Mouse (Mus musculus): ENCODE results near the gene Idh3b. TPM values are rescaled to one million over a fixed set of nuclear protein-coding genes. Genes with fewer than 3 reads are reported as not detected.

Gene Idh3b
- polyA plus RNA-seq (2015; fragmentation: Nextera tagmentation; extraction: Ambion mirVana) = 153 and 172 TPM in 2 replicates

DNA sequence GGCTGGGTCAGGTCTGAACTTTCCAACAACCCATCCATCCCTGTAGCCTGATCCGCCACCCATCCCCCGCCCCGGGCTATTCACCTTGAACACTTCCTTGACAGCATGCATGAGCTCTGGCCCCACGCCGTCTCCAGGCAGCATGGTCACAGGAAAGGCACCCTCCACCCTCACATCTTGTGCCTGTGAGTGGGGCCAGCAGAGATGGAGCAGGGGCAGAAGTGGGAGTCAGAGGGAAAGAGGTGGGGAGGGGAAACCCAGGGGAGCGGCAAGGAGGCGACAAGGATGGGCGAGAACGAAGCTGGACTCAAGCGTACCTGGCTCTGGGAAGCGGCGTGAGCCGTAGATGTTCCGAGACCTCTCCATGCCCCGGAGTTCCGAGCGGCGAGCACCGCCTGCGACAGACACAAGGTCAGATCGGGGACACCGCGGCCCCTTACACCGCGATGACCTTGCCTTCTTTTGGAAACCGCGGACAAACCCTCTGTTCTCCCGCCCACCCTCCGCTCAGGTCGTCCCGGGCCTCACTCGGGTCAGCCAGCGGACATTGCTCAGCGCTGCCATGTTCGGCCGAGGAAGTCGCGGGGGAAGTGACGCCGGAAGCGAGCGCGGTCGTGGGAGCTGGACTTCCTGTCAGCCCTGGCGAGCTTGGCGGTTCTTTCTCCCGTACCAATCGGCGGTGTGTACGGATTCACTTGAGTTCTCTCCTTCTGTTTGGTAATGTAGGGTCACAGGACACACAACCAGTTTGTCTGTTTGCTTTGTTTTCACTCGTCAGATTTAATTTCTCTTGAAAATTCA lies at the start of gene Idh3b:
Gene Idh3b (minus strand): TSS at position 694 of the 801 bp plus-strand sequence.
- H3K27ac ChIP-seq = peak within 1 kb of the TSS; percentile 59
- peak within 1 kb of the TSS; percentile 85 for H3K9ac ChIP-seq
- H3K4me2 ChIP-seq = peak within 1 kb of the TSS; percentile 99
- H3K9me3 ChIP-seq (replicated peaks) = no peaks in the 10 kb centered on the region
- peaks cover 20% of the 10 kb centered on the region for H3K4me1 ChIP-seq
- no peaks in the 10 kb centered on the region for H3K27me3 ChIP-seq
- H3K4me3 ChIP-seq = peak within 1 kb of the TSS; percentile 89
- ATAC-seq = peak; percentile 92
- peaks cover 28% of the 10 kb centered on the region for H3K36me3 ChIP-seq (ENCODE audit: poor library complexity, severe bottlenecking)
- under 1% methylated on average over 51 of the region's 51 CpGs for WGBS

DNA sequence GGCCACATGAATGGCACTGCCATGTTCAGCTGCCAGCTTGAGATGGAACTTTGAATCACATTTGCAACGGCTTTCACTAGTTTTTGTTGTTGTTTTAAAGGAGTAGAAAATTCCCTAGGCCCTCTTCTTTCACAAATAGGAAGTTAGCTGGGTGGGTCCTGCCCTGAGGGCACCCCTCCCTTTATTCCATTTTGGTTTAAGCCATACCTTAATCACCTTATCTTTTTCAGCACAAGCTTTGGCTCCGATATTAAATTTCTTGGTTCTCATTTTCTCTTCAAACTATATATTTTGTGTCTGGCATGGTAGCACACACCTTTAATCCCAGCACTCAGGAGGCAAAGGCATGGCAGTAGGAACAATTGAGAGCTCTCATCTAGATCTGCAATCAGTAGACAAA lies 45.2 kb upstream of the Idh3b start:
- WGBS = 87% methylated on average over 2 of the region's 2 CpGs
- H3K4me1 ChIP-seq = no peaks in the 10 kb centered on the region
- H3K27ac ChIP-seq = no peak overlapping the region
- 0 out of 2 replicates have a peak, but pooled peaks cover 2% of the 10 kb centered on the region for H3K9me3 ChIP-seq (replicated peaks)
- no peaks in the 10 kb centered on the region for H3K27me3 ChIP-seq
- H3K36me3 ChIP-seq (ENCODE audit: poor library complexity, severe bottlenecking) = 0 out of 2 replicates have a peak, but pooled peaks cover 2% of the 10 kb centered on the region
- no peak overlapping the region for H3K9ac ChIP-seq
- H3K4me2 ChIP-seq = no peak overlapping the region
- no peak for ATAC-seq
- no peak overlapping the region for H3K4me3 ChIP-seq

DNA sequence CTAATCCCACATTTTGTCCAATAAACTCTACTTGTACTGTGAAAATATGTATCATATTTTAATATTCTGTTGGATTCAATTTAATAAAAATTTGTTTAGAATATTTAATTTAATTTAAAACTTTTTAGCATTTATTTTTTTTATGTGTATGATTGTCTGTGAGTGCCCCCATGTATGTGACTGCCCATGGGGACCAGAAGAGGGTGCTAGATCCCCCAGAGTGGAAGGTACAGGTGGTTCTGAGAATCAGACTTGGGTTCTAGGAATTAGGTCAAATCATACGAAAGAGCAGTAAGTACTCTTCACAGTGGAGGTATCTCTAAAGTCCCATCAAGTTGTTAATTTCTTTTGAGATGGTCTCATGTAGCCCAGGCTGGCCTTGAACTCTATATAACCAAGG lies 42.7 kb upstream of the Idh3b start:
- H3K4me3 ChIP-seq = no peak overlapping the region
- H3K27ac ChIP-seq = no peak overlapping the region
- H3K9ac ChIP-seq = no peak overlapping the region
- no peaks in the 10 kb centered on the region for H3K27me3 ChIP-seq
- H3K4me1 ChIP-seq = no peaks in the 10 kb centered on the region
- H3K4me2 ChIP-seq = no peak overlapping the region
- 0 out of 2 replicates have a peak, but pooled peaks cover 2% of the 10 kb centered on the region for H3K36me3 ChIP-seq (ENCODE audit: poor library complexity, severe bottlenecking)
- no peak for ATAC-seq
- H3K9me3 ChIP-seq (replicated peaks) = 0 out of 2 replicates have a peak, but pooled peaks cover 2% of the 10 kb centered on the region
- 79% methylated on average over 1 of the region's 1 CpGs for WGBS

DNA sequence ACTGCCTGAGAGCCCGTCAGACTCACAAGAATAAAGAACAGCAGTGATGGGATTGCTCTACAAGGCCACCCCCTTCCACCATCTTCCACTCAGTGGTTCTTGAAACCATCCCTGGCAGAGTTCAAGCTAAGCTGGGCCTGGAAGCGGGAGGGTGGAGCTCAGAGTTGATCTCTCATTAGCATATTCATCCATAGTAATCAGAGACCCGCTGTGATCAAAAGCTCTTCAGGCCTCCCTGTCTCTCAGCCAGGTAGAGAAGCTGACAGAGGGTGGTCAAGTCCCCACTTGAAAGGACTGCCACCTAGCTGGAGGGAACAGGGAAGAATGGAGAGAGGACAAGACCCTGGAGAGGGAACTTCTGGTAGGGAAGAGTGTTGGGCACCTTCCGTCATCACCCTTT lies 18.7 kb upstream of the Idh3b start:
- Histone ChIP-seq H3K4me2 (no peak overlapping the region), H3K27ac (no peak overlapping the region), H3K9me3 (replicated peaks) (no peaks in the 10 kb centered on the region), H3K4me1 (peaks cover 4% of the 10 kb centered on the region; the same call in 1 of the 2 replicates), H3K4me3 (no peak overlapping the region), H3K36me3 (ENCODE audit: poor library complexity, severe bottlenecking) (peaks cover 55% of the 10 kb centered on the region), H3K27me3 (no peaks in the 10 kb centered on the region), H3K9ac (0 out of 2 replicates have a peak overlapping the region, but pooled peaks have one; percentile 6)
- ATAC-seq = no peak
- WGBS = 50% methylated on average over 4 of the region's 4 CpGs

DNA sequence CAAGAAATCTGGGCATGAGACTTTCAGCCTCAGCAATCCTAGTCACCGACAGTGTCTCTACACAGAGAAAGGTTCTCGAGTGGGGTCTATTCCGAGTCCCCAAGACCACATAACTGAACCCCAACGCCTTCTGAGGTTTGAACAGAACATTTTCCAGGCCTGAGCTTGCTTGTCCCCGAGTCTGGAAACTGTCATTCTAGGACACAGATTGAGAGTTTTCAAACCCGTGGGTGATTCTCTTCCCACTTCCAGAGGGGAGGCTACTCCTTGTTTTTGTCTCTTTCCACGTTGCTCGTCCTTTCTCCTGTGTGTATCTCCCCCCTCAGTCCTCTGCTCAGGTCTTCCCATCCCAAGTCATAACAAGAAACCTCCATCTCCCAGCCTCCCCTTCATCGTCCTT lies 13.2 kb upstream of the Idh3b start:
- Histone ChIP-seq H3K27ac (no peak overlapping the region), H3K4me1 (peaks cover 34% of the 10 kb centered on the region), H3K9ac (no peak overlapping the region), H3K4me2 (peak overlapping the region; percentile 70), H3K36me3 (ENCODE audit: poor library complexity, severe bottlenecking) (peaks cover 26% of the 10 kb centered on the region), H3K9me3 (replicated peaks) (no peaks in the 10 kb centered on the region), H3K27me3 (peaks cover 8% of the 10 kb centered on the region), H3K4me3 (no peak overlapping the region)
- ATAC-seq = no peak
- 87% methylated on average over 9 of the region's 9 CpGs for WGBS

DNA sequence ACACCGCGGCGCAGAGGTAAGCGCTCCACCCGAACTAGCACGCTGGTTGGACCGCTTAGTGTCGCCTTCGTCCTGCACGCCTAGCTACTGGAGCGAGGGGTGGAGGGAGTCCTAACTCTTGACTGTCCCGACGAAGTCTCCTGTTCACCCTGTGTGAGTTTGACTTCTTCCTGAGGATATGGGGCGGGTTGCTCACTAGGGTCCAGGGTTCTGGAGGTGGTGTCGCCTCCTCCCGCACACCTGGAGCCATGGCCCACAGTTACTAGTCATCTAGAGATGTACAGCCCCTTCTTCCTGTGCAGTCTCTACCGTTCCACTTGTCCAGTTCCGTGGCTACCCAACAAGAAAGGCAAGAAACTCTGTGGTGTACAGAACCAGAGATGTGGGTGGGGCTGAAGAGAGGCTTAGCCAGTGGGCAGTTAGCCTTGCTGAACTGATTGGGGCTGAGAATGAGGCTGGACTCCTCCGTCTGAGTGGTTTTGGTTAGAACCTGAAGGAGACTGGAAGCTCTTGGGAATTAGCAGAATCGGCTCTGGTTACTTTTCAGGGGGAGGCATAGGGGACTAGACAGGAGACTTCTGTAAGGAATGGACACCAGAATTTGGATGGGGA lies 11.9 kb upstream of the Idh3b start:
- peaks cover 8% of the 10 kb centered on the region for H3K27me3 ChIP-seq
- H3K4me2 ChIP-seq = peak overlapping the region; percentile 70
- peak overlapping the region; percentile 71 for H3K4me3 ChIP-seq
- peaks cover 26% of the 10 kb centered on the region for H3K36me3 ChIP-seq (ENCODE audit: poor library complexity, severe bottlenecking)
- H3K4me1 ChIP-seq = peaks cover 36% of the 10 kb centered on the region
- peak overlapping the region; percentile 76 for H3K27ac ChIP-seq
- H3K9ac ChIP-seq = peak overlapping the region; percentile 92
- 0 out of 2 replicates have a peak, but pooled peaks have one; percentile 1 for ATAC-seq
- 2% methylated on average over 20 of the region's 20 CpGs for WGBS
- no peaks in the 10 kb centered on the region for H3K9me3 ChIP-seq (replicated peaks)

DNA sequence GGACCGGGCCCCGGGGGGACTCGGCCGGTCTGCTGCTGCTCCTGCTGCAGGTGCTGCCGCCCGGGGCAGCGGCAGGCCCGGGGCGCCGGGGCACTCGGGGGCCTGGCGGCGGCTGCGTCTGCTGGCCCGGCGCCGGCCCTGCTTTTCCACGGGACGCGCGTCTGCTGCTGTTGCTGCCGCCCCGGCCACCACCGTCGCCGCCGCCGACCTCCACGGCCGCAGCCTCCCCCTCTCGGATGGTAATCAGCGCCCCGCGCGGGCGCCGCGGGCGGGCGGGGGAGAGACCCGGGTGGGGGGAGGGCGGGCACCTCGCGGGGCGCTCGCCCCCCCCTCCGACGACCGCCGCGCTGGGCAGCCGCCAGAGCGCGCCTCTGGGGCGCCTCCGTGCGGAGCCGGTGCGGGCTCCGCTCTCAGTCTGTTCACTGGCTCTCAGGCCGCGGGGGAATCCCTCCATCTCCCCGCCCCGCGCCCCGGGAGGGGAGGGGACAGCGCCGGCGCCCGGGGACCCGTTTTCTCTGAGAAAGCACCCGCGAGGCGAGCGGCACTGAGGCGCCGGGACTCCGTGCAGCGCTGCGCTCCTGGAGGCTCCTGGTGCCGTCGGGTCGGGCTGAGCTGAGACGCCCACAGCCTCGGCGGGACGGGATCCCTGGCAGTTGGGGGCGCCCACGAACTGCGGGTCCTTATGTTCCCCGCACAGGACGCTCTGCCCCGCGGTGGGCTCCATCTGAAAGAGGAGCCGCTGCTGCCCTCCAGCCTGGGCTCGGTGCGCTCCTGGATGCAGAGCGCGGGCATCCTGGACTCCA lies 11.2 kb upstream of the Idh3b start:
- H3K27ac ChIP-seq = peak overlapping the region; percentile 76
- H3K9me3 ChIP-seq (replicated peaks) = no peaks in the 10 kb centered on the region
- under 1% methylated on average over 25 of the region's 99 CpGs for WGBS
- peaks cover 8% of the 10 kb centered on the region for H3K27me3 ChIP-seq
- H3K9ac ChIP-seq = peak overlapping the region; percentile 92
- H3K4me3 ChIP-seq = peak overlapping the region; percentile 71
- peak; percentile 72 for ATAC-seq
- peak overlapping the region; percentile 70 for H3K4me2 ChIP-seq
- H3K36me3 ChIP-seq (ENCODE audit: poor library complexity, severe bottlenecking) = peaks cover 26% of the 10 kb centered on the region
- H3K4me1 ChIP-seq = peaks cover 38% of the 10 kb centered on the region

DNA sequence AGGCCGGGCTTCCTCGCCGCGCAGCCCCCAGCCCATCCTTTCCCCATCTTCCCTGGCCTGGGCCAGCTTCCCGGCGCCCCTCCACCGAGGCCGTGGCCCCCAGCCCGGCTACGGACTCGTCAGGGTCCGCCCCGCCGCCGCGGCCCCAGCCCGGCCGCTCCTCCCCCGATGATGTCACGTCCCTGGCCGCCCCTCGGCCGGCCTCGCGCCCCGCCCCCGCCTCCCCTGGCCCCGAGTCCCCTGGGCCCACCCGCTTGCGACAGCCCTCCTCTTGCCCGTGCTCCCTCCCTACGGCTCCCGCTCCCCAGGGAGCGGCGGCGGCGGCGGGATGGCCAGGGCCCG lies 10.6 kb upstream of the Idh3b start, which contains the start of gene Ebf4:
Gene Ebf4 (plus strand): TSS at position 234 of the 342 bp plus-strand sequence.
- peak within 1 kb of the TSS; percentile 71 for H3K4me3 ChIP-seq
- peaks cover 22% of the 10 kb centered on the region for H3K36me3 ChIP-seq (ENCODE audit: poor library complexity, severe bottlenecking)
- peak within 1 kb of the TSS; percentile 92 for H3K9ac ChIP-seq
- H3K4me2 ChIP-seq = peak within 1 kb of the TSS; percentile 70
- 2% methylated on average over 33 of the region's 39 CpGs for WGBS
- peaks cover 8% of the 10 kb centered on the region for H3K27me3 ChIP-seq
- H3K9me3 ChIP-seq (replicated peaks) = no peaks in the 10 kb centered on the region
- peaks cover 38% of the 10 kb centered on the region for H3K4me1 ChIP-seq
- peak within 1 kb of the TSS; percentile 76 for H3K27ac ChIP-seq
- peak; percentile 78 for ATAC-seq

DNA sequence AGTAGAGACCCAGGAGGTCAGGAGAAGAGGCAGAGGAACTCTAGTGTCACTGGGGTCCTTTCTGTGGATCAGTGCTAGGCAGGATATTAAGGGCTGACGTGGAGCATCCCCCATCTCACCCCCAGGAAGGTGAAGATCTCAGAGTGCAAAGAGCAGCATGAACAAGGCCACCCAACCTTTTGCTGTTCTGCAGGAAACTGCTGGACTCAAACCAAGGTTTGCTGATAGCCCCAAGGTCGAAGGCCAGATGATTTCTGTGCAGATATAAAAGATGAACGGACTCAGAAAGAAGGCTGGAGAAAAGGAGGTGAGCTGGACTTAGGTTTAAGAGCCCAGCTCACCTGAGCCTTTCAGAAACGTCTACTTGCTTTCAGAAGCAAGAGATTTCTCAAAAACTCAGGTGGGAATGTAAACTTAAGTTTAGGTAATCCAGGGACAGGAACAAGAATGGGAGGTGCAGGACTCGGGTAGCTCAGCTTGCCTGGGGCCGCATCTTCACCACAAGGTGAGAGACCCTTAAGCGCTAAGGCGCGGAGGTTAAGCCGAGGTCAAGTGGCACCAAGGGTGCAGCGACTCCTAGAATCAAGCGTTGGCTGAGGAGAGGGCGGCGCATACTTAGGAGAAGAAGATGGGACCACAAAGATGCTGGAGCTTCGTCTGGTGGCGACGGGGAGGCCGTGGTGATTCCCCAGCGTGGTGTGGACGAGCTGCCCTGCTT lies 10.0 kb upstream of the Idh3b start:
- ATAC-seq = no peak
- Histone ChIP-seq H3K4me3 (peak overlapping the region; percentile 71), H3K9me3 (replicated peaks) (no peaks in the 10 kb centered on the region), H3K27me3 (peaks cover 8% of the 10 kb centered on the region), H3K36me3 (ENCODE audit: poor library complexity, severe bottlenecking) (peaks cover 16% of the 10 kb centered on the region), H3K4me1 (peaks cover 38% of the 10 kb centered on the region), H3K9ac (peak overlapping the region; percentile 92), H3K27ac (peak overlapping the region; percentile 76), H3K4me2 (peak overlapping the region; percentile 70)
- WGBS = 10% methylated on average over 20 of the region's 20 CpGs

DNA sequence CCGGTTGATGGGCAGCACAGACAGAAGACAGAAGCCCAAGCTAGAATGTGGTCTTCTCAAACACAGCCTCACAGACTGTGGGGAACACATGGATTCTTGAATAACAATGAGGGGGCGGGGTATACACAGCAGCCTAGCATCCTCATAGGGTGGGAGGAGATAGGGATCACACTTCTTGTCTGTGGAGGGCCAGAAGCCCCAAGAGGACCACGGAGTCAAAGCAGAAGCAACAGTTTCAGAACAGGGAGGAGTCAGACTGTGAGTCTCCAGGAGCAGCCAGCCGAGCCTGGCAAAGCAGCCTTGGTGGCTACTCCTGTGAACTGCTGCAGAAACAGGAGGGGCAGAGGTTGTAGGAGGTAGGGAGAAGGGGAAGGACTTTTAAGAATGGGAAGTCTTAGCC lies 9.1 kb upstream of the Idh3b start:
- ATAC-seq = no peak; the same call in 1 of the 2 replicates
- 6% methylated on average over 4 of the region's 4 CpGs for WGBS
- Histone ChIP-seq H3K4me2 (0 out of 2 replicates have a peak overlapping the region, but pooled peaks have one; percentile 5), H3K27ac (no peak overlapping the region), H3K27me3 (peaks cover 8% of the 10 kb centered on the region), H3K9ac (no peak overlapping the region), H3K4me3 (no peak overlapping the region), H3K36me3 (ENCODE audit: poor library complexity, severe bottlenecking) (peaks cover 9% of the 10 kb centered on the region; the same call in 1 of the 2 replicates), H3K4me1 (peaks cover 38% of the 10 kb centered on the region), H3K9me3 (replicated peaks) (no peaks in the 10 kb centered on the region)

DNA sequence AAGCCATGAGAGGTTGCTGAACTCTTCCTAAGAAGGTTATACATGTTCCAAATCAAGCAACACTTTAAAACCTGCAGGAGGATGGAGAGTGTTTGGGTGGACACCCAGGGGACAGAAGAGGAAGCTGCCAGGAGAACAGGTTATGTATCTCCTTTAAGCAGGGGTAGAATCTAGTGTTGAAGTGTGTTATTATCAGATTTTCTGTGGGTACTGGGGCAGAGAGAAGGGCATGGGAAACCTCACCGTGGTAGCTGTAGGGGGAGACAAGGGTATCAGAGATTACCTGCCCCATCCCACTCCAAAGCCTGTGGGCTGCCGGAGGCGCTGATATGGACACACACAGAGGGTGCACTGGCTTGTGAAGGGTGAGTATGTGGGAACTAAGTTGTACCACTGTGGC lies 8.7 kb upstream of the Idh3b start:
- peaks cover 5% of the 10 kb centered on the region; the same call in 1 of the 2 replicates for H3K36me3 ChIP-seq (ENCODE audit: poor library complexity, severe bottlenecking)
- H3K27ac ChIP-seq = no peak overlapping the region
- peaks cover 38% of the 10 kb centered on the region for H3K4me1 ChIP-seq
- H3K9me3 ChIP-seq (replicated peaks) = no peaks in the 10 kb centered on the region
- ATAC-seq = no peak
- H3K27me3 ChIP-seq = peaks cover 8% of the 10 kb centered on the region
- no peak overlapping the region for H3K4me2 ChIP-seq
- WGBS = 67% methylated on average over 3 of the region's 3 CpGs
- no peak overlapping the region for H3K4me3 ChIP-seq
- H3K9ac ChIP-seq = no peak overlapping the region

Data from forebrain, embryonic 13.5 days (tissue).